Mouse (Mus musculus) limb, embryonic 12.5 days (tissue): ENCODE data around the gene Tspan31. TPM values are rescaled to one million over a fixed set of nuclear protein-coding genes. Genes with fewer than 3 reads are reported as not detected.

Source experiments
- ATAC-seq: fragments of 200-750 bp; cut with Nextera tagmentation; 2 replicates; pipeline ENCODE4 v1.8.0; 2017; ENCODE audit warnings: low read depth, moderate TSS enrichment; ENCODE audit not compliant: insufficient number of reproducible peaks, insufficient read depth, low FRiP score, low TSS enrichment
- H3K27ac ChIP-seq: fragments of 300-500 bp; sonication (generic); 2 replicates; pipeline ENCODE4 v1.5.1; 2016; ENCODE audit warnings: mild to moderate bottlenecking, moderate library complexity
- H3K27me3 ChIP-seq: fragments of 300-500 bp; sonication (generic); 2 replicates; pipeline ENCODE4 v1.6.1; 2016; ENCODE audit warnings: mild to moderate bottlenecking, moderate library complexity
- H3K36me3 ChIP-seq: fragments of 300-500 bp; sonication (generic); 2 replicates; pipeline ENCODE4 v1.6.1; 2016; ENCODE audit warnings: mild to moderate bottlenecking, moderate library complexity
- H3K4me1 ChIP-seq: fragments of 300-500 bp; sonication (generic); replicated peaks from 2 replicates; pipeline ENCODE4 v1.6.1; 2016
- H3K4me2 ChIP-seq: fragments of 300-500 bp; sonication (generic); 2 replicates; pipeline ENCODE4 v1.6.1; 2016; ENCODE audit warnings: mild to moderate bottlenecking, moderate library complexity
- H3K4me3 ChIP-seq: fragments of 300-500 bp; sonication (generic); replicated peaks from 2 replicates; pipeline ENCODE4 v1.5.1; 2016; ENCODE audit warnings: mild to moderate bottlenecking
- H3K9ac ChIP-seq: fragments of 300-500 bp; sonication (generic); replicated peaks from 2 replicates; pipeline ENCODE4 v1.6.1; 2016; ENCODE audit warnings: mild to moderate bottlenecking, moderate library complexity
- H3K9me3 ChIP-seq: fragments of 300-500 bp; sonication (generic); 2 replicates; pipeline ENCODE4 v1.6.1; 2016; ENCODE audit warnings: mild to moderate bottlenecking, moderate library complexity
- WGBS: fragments of 180-500 bp; shearing (Covaris S2); methylation state at CpG from one replicate; pipeline ENCODE4 v1.1.7; 2016; 5-methylcytosine and 5-hydroxymethylcytosine counted together
- polyA plus RNA-seq: library from polyadenylated mRNA; unstranded; fragments of >200 nt; fragmentation: Nextera tagmentation; extraction: Ambion mirVana; gene quantifications from 2 replicates; pipeline ENCODE4 v1.2.1, GENCODE M21; 2016

Tspan31 gene
- polyA plus RNA-seq, 1 experiment from 2014 or later, result 172 TPM

DNA sequence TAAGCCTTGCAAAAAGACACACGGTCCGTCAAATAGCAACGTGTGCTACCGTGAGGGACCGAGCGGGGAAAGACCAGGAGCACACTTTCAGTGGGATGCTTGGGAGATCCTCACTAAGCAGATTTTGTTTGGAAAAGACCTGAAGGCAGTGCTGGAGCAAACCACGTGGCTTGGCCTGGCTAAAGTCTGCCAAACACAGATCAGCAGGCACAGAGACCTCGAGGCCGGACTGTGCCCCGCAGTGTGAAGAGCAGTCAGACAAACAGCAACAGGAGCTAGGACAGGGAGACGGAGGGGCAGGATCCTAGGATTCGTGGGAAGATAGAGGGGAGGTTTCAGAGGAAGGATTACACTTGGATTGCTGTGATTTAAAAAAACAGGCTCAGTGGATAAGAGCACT is 33.8 kb downstream of the Tspan31 start:
- Histone ChIP-seq H3K9me3 (no peaks in the 10 kb centered on the region), H3K27ac (no peak overlapping the region), H3K4me1 (0 out of 2 replicates have a peak, but pooled peaks cover 3% of the 10 kb centered on the region), H3K27me3 (peaks cover 19% of the 10 kb centered on the region), H3K9ac (no peak overlapping the region), H3K36me3 (no peaks in the 10 kb centered on the region), H3K4me2 (no peak overlapping the region), H3K4me3 (no peak overlapping the region)
- WGBS, result 83% methylated on average over 12 of the region's 12 CpGs
- ATAC-seq, result no peak

DNA sequence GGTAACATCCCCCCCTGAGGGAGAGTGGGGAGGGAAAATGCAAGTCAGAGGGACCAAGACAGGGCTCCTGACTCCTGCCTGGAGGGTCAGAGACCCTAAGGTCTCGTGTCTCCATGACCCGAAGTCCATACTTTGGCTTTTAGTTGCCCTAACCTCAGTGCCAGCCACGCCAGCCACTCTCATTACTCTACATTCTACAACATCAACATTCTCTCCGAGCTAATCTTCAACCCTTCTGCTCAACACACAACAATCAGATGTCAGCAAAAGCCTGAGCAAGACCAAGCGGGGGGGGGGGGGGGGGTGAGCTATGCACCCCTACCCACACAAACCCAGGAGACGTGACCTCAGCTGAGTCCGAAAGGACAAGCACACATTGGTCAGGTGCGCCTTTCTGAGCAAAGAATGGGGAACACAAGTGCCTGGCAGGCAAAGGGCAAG is 36.7 kb downstream of the Tspan31 start:
- peaks cover 12% of the 10 kb centered on the region for H3K36me3 ChIP-seq
- peaks cover 5% of the 10 kb centered on the region; the same call in 1 of the 2 replicates for H3K27me3 ChIP-seq
- H3K4me2 ChIP-seq, result no peak overlapping the region
- ATAC-seq, result no peak
- H3K9me3 ChIP-seq, result no peaks in the 10 kb centered on the region
- peaks cover 8% of the 10 kb centered on the region; the same call in 1 of the 2 replicates for H3K4me1 ChIP-seq
- whole genome bisulfite sequencing, result 84% methylated on average over 8 of the region's 8 CpGs
- no peak overlapping the region for H3K27ac ChIP-seq
- no peak overlapping the region; the same call in 1 of the 2 replicates for H3K9ac ChIP-seq
- H3K4me3 ChIP-seq, result no peak overlapping the region

DNA sequence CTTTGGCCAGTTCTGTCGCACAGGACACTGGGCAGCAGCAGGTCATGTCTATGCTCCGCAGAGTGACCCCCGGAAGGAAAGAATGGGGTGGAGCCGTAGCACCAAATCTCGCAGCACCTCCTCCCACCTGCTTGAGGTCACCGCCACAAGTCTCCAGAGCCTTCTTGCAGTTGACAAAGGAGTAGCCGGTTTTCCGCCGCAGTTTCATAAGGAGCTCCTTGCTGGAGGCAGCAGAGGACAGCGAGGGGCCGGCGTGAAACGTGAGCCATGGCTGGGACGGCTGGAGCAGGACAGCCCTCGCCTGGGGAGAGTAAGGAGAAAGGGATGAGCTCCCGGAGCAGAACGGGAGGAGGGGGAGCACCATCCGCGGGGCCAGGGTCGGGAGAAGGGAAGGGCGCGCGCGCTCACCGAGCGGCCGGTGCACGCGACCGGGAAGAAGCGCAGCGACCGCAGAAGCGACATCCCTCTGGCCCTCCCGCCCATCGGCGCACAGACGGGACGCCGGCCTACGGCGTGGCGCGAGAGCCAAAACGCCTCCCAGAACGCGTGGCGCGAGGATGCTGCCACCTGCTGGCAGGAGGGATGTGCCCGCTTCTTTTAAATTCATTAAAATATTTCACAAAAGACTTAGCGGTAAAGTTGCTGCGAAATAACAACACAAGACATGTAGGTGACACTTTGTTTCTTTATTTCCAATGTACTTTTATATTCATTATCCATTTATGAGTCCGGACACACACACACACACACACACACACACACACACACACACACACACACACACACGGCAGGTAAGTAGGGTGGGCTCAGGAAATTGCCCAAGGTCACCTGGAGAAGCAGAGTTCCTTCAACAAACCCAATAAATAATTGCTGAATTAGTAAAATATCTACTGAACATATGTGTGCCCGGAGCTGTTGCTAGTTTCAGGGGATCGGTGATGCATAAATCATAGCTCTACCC is 39.4 kb downstream of the Tspan31 start, which contains the start of gene Tsfm:
TSS of gene Tsfm (minus strand) at position 505 of the 961 bp plus-strand sequence.
- Histone ChIP-seq H3K9me3 (no peaks in the 10 kb centered on the region), H3K36me3 (peaks cover 39% of the 10 kb centered on the region), H3K4me1 (peaks cover 8% of the 10 kb centered on the region; the same call in 1 of the 2 replicates), H3K4me2 (peak within 1 kb of the TSS; percentile 85), H3K9ac (peak within 1 kb of the TSS; percentile 84), H3K27ac (peak within 1 kb of the TSS; percentile 67), H3K27me3 (no peaks in the 10 kb centered on the region), H3K4me3 (peak within 1 kb of the TSS; percentile 84)
- WGBS, result 6% methylated on average over 56 of the region's 56 CpGs
- peak; percentile 75 for ATAC-seq

DNA sequence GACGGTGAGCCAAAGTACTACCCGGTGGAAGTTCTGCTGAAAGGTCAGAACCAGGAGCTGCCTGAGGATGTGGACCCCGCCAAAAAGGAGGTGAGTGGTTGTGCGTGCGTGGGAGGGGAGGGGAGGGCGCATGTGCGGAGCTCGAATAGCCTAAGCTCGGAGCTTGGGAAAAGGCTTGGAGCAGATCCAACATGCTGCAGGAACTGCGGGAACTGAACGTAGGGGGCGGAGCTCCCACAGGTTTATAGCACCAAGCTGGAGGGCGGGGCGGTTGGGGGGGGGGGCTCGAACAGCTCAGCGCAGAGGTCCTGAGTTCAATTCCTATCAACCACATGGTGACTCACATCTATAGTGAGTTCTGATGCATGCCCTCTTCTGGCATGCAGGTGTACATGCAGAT is 51.6 kb downstream of the Tspan31 start:
- ATAC-seq, result no peak
- Histone ChIP-seq H3K27me3 (no peaks in the 10 kb centered on the region), H3K4me2 (no peak overlapping the region), H3K4me1 (peaks cover 8% of the 10 kb centered on the region), H3K9ac (no peak overlapping the region), H3K4me3 (no peak overlapping the region), H3K36me3 (peaks cover 19% of the 10 kb centered on the region), H3K9me3 (no peaks in the 10 kb centered on the region), H3K27ac (no peak overlapping the region)
- WGBS, result 70% methylated on average over 16 of the region's 16 CpGs

Other genes with a start within 250 kb of the Tspan31 start
- 22.9 TPM in 2 replicates for gene Atp23, start 168.9 kb downstream of the Tspan31 start, polyA plus RNA-seq
- 74.6 and 89.2 TPM in 2 replicates for gene Ctdsp2, start 91.5 kb downstream of the Tspan31 start, polyA plus RNA-seq
- gene Avil, start 69.6 kb downstream of the Tspan31 start, polyA plus RNA-seq, result 0.15 and 1.1 TPM in 2 replicates
- gene Tsfm, start 39.4 kb downstream of the Tspan31 start, polyA plus RNA-seq, result 85.2 and 99.1 TPM in 2 replicates
- 52.5 and 53.7 TPM in 2 replicates for gene Mettl1, start 28.9 kb downstream of the Tspan31 start, polyA plus RNA-seq
- gene Eef1akmt3, start 28.8 kb downstream of the Tspan31 start, polyA plus RNA-seq, result 0.50 TPM in 2 replicates
- 0.16 TPM in 1 of 2 replicates, not detected in the other for gene Cyp27b1, start 22.0 kb downstream of the Tspan31 start, polyA plus RNA-seq
- 1.5 and 1.9 TPM in 2 replicates for gene March9, start 10.1 kb downstream of the Tspan31 start, polyA plus RNA-seq
- 2,363 and 2,376 TPM in 2 replicates for gene Cdk4, start 6.7 kb downstream of the Tspan31 start, polyA plus RNA-seq
- 0.38 TPM in 1 of 2 replicates, not detected in the other for gene Agap2, start 5.0 kb upstream of the Tspan31 start, polyA plus RNA-seq
- 58.7 and 65.5 TPM in 2 replicates for gene Os9, start 50.9 kb upstream of the Tspan31 start, polyA plus RNA-seq
- gene B4galnt1, start 95.0 kb upstream of the Tspan31 start, polyA plus RNA-seq, result 4.3 and 5.0 TPM in 2 replicates
- gene Slc26a10, start 110.4 kb upstream of the Tspan31 start, polyA plus RNA-seq, result 3.4 and 3.5 TPM in 2 replicates
- gene Arhgef25, start 119.8 kb upstream of the Tspan31 start, polyA plus RNA-seq, result 67.5 and 74.1 TPM in 2 replicates
- gene Dtx3, start 125.5 kb upstream of the Tspan31 start, polyA plus RNA-seq, result 150 and 166 TPM in 2 replicates
- 27.3 and 28.0 TPM in 2 replicates for gene Pip4k2c, start 141.3 kb upstream of the Tspan31 start, polyA plus RNA-seq
- gene Kif5a, start 193.1 kb upstream of the Tspan31 start, polyA plus RNA-seq, result 5.3 and 5.6 TPM in 2 replicates
- gene Dctn2, start 196.1 kb upstream of the Tspan31 start, polyA plus RNA-seq, result 174 and 183 TPM in 2 replicates
- gene Mbd6, start 218.8 kb upstream of the Tspan31 start, polyA plus RNA-seq, result 17.2 and 19.8 TPM in 2 replicates
- gene Mars, start 241.5 kb upstream of the Tspan31 start, polyA plus RNA-seq, result 144 and 145 TPM in 2 replicates